Mouse (Mus musculus) left cerebral cortex, adult 11 months (tissue): ENCODE data around the gene Dedd.
"Not testable (repeated sequence)": the region's sequence is repeated elsewhere in the genome, so short reads cannot be mapped to it uniquely, and the experiment has no call there.

Source experiments
- DNase-seq: peaks from one replicate; pipeline ENCODE4 v3.0.0; 2022; ENCODE audit warnings: low spot score

Gene Dedd

DNA sequence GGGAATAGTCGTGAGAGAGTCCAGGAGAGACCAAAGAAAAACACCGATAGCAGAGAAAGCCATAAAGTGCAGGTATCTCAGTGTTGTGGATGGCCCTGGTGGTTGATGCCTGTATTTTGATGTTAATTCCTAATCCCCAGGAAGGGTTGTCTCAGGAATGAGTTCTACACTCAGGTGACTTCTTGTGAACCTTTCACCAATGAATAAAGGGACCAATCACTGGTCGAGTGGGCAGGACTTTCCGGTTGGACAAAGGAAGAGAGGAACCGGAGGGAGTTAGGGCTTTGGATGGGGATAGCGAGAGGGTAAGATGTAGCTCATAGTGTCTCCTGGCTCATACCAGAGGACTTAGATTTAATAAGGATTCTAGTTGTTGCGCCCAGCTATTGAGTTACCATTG lies 9.2 kb upstream of the Dedd start:
- no peak for DNase-seq

DNA sequence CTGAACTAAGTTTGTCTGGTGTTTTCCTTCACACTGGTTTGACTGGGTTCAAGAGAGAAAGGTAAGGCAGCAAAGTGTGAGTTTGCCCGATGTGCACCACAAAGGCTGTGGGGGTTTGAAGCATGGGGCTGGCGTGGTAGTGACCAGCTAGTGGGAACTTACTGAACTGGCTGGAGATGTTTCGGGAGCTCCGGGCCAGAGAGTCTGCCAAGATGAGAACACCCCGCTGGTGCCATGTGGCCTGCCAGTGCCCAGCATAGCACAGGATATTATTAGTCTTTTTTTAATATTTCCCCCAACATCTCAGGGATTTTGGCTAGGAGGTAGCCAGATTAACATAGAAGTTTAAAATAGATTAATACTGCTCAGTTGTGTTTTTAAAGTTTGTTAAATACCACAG lies 8.8 kb upstream of the Dedd start:
- DNase-seq, result no peak

DNA sequence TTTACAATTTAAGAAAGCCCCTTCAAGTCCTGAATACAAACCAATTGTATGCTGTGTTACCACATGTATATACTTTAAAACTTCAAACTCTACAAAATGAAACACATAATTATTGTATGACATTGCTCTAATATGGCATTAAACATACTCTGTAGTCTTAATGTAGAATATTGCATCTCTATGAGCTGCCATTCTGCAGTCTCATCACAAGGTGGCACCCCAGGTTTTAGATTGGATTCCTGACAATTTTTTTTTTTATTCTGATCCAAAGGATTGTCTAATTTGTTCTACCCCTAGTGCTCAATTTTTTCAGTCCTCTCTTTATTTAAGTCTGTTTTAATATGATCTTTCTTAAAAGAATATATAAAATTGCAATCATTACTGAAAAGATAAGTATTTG lies 7.5 kb upstream of the Dedd start:
- DNase-seq, result no peak

DNA sequence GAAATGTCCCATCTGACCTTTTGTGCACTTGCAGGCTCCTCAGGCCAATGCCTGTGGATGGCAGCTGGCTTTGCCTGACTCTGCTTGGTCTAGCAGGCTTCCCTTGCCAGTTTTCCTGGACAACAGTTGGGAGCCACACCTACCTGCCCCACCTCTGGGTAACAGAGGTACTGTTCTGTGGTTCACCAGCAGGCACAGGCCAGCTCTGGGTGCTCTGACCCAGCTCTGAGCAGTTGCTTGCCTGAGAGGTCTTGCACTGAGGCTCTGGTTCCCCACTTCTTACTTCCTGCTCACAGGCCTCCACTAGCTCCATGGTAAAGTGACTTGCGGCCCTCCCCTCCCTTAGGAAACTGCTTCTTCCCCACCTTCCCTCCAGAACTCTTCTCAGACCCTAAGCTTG lies 6.9 kb upstream of the Dedd start:
- no peak for DNase-seq

DNA sequence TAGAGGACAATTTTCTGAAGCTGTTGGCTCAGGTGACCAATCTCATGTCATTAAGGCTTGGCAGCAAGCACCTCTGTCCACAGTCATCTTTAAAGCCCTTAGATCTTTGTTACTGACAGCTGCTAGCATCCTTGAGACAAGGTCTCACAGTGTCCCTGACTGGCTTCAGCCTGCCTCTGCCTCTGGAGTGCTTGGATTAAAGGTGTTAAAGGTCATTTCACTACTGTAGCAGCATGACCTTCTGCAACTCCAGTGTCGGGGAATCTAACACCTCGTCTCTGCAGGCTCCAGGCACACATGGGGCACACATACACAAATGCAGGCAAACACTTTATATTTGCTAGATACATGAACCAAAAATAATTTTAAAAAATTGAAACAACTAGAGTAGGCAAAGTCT lies 3.4 kb upstream of the Dedd start:
- DNase-seq, result no peak

DNA sequence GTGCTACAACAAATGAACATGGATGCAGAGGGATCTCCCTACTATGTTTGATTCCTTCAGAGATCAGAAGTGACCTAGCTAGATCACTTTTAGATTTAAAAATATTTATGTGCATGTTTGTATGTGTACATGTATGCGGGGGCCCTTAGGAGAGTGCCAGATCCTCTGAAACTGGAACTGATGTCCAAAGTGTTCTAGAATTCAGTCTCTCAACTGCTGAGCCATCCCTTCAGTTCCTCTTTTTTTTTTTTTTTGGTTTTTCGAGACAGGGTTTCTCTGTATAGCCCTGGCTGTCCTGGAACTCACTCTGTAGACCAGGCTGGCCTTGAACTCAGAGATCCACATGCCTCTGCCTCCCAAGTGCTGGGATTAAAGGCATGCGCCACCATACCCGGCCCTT lies 2.4 kb upstream of the Dedd start:
- DNase-seq, result not testable (repeated sequence)

DNA sequence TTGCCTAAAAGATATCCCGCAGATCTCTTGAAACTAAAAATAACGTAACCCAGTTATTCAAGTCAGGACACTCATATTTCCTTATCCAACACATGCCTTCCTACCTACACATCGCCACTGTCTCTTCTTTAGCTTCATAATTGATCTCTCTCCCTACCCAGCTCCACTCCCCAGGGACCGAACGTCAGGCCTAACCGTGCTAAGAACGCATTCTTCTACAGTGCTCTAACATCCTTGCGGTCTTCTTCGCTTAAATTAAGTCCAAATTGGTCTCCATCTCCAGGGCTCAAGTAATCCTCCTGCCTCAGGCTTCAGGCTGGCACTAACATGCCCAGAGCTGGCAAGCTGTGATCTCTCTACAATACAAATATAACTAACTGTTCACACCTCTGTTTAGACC lies 701 bp upstream of the Dedd start:
- DNase-seq, result no peak

DNA sequence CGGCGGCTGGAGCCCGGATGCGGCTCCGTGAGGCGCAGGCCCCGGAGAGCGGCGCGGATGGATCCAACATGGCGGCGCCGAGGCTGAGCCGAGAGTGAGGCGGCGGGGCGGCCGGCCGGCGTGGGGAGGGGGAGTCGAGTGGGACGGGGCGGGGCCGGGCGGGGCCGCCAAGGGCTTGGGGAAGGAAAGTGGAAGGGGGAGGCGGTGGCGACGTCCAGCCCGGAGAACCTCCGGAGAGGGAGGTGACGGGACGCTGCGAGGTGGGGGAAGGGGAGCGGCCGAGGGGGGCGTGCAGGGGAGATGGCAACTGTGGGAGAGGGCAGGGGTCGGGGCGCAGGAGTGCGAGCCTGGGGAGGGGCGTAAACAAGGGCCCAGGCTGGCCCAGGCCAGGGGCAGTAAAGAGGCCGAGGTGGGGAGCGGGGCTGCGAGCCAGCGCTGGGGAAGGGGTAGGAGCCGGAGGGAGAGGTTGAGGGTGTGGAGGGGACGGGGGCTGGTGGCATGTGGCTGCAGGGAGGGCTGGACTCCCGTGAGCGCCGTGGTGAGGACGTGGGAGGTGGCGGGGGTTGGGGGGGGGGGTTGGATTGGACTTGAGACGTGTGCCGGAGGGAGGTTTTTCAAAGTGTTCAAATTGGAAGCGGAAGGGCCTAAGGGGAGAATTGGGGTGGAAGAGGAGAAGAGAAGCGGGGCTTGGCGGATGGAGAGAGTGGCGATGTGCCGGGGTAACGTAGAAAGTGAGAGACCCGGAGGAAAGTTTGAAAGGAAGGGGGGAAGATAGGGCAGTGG lies 679 bp downstream of the Dedd start:
- no peak for DNase-seq

DNA sequence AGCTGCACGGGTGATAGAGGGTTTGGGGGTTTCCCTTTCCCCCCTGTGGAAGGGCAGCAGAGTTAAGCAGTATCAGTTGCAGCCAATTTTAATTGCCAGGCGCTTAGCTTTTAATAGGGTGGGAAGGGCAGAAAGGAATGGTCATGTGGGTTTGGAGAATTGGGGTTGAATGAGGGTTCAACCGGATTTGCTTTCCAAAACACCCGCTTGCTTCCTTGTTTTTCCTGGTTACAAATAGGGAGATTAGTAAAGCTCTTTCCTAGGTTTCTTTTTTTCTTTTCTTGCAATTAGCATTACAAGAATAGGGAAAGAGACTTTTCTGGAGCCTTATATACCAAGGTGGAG lies 1.2 kb downstream of the Dedd start:
- DNase-seq, result no peak

DNA sequence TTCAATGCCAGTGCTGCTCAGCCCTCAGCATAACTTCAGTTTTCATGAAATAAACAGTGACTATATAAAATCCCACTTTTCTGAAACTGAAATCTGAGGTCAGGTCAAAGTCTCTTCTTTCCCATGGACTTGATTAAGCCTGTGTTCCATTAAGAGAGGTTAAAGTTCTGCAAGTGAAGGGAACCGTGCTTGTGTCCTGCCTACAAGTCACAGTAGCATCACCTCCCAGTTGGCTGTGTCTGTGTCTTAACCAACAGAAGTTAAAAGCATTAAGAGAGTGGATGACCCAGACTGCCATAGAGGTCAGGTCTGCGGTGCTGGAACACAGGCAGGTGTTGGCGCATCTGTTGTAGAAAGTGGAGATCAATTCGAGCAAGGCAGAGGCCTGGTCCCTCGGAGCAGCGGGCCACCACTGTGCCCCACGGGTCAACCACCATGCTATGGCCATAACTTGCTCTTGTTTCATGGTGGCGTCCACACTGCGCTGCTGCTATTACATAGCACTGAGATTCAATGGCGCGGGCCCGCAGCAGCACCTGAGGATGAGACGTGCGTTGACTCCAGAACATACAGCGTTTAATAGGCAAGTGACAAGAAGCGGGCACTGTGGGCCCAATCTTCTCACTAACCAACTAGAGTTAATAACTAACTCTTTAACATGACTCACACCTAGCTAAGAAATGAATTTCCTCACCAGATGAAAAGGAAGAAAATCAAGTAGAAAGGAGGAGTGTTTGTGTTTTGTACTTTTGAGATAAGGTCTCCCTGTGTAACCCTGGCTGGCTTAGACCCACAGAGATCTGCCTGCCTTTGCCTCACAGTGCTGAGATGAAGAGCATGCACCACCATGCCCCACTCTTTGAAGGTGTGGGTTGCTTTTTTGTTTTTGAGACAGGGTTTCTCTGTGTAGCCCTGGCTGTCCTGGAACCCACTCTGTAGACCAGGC lies 13.6 kb downstream of the Dedd start:
- DNase-seq, result no peak

DNA sequence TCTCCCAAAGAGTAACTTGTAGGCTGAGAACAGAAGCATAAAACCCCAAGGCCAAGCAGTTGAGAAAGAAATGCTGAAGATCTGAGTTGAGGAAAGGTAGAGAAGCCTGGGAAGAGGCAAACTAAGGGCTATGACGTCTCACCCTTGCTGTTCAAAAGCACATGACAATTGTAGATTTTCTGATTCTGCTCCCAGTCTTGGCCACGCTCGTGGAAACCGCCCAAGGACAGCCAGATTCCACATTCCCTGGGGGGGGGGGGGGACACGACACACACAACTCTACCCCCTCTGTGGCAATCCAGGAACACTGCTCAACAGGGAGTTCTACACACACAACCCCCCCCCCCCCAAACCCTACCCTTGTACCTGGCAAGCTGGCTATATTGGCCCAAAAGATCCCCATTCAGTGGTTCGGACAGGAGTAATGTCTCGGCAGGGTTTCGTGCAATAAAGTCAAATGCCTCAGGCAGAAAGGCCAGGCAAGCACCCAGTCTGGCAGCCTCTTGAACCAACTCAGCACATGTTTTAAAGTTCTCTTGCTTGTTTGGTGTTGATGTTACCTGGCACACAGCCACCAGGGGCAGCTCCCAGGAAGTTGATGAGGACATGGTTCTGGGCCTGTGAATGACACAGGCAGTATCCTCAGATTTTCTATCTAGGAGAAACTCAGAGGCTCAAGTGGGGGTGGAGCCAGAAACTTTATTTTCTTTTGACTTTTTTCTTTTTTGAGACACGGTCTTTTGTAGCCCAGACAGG lies 15.2 kb downstream of the Dedd start:
- DNase-seq, result no peak

DNA sequence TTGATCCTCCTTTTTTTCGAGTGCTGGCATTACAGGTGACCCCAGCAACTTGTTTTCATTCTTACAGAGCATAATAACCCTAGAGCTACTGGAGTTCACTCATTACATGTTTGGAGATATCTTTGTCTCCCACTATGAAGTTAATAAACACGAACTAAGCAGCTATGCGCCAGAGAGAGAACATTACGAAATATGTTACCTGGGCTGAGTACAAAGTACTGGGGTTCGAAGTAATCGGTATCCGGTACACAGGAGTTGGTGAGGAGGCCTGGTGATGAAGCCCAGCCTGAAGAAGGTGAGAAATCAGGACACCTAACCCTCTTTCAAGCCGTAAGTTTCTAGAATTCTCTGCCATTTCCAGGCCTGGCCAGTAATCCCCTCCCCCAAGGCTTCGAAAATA lies 15.8 kb downstream of the Dedd start:
- no peak for DNase-seq

DNA sequence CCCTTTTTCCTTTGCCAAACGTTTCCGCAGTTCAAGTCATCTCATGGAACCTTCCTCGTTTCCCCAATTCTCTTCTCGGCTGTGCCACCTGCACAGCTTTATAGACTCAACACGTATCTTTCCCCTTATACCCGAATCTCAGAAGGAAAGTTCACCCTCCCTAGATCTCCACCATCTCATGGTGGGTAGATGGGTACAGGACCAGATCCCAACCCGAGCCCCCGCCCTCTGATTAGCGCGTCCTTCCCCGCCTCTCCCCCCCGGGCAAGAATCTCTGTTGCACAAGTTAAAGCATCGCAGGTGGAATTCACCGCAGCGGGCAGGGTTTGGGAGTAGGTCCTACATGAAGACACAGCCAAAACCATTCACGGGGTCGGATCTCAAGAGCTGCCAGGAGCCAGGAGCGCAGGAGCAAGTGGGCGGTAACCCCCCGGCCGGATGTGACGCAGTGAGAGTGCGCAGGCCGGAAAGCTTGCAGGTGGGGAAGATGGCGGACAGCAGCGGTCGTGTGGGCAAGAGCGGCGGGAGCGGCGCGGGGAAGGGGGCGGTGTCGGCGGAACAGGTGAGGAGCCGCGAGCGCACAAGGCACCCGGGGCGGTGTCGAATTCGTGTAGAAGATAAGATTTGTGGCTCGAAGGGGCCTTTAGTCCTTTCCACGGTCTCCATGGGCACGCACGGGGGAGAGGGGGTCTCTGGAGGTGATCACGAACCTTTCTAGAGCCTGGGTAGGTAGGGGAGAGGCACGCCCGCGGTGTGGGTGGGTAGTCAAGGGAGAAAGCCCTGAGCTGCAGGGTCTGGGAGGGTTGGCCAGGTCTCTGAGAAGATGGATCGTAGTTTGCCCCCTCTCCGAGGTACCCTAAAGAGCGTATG lies 16.5 kb downstream of the Dedd start, which contains the start of the genes Nit1 and Pfdn2:
Gene Nit1, minus strand, starts transcription at position 422 of the 870 bp plus-strand sequence.
Gene Pfdn2, plus strand, starts transcription at position 446 of the 870 bp plus-strand sequence.
- peak; percentile 81 for DNase-seq

DNA sequence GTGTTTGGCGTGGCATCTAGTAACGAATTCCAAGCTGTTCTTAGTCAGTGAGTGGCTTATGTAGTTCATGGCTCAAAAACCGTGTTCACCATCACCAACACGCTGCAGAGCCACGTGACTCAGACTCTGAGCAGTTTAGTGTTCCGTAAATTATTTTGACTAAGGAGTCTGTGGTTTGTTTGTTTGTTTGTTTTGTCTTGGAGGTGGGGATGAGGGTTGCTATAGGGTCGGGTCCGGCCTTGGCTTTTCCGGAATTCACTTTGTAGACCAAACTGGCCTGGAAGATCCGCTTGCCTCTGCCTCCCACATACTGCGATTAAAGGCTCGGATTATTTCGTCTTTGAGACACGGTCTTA lies 17.1 kb downstream of the Dedd start:
- DNase-seq, result no peak

DNA sequence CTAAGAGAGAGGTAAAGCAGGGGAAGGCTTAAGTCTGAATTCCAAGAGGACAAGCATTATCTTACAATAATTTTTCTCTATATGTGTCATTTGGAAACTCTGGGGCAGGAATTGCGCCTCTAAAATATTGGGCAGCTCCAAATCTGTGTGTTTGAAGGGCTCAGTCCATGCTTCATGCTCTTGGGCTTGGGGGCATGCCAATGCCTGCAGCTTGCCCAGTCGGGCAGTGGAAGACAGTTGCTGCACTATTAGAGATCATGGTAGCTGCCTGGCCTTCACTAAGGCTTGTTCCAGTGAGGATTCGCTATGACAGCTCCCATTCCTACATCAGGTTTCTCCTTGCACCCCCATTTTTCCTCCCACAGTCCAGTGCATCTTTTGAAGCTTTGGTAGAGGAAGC lies 19.7 kb downstream of the Dedd start:
- DNase-seq, result no peak

DNA sequence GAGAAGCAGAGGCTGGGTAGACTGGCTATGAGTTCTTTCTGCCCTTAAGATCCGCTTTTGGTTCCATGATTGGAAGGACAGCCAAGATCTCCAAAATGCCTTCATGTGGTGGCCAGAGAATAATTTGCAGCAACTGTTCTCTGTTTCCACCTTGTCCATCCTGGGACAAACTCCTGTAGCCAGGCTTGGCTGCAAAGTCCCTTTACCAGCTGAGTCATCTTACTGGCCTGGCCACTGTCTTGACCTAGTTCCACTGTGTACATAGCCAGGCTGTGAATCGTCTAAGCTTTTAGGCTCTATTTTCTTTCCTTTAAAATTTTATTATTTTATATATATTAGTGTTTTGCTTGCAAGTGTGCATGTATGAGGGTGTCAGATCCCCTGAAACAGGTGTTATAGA lies 20.3 kb downstream of the Dedd start:
- no peak for DNase-seq

DNA sequence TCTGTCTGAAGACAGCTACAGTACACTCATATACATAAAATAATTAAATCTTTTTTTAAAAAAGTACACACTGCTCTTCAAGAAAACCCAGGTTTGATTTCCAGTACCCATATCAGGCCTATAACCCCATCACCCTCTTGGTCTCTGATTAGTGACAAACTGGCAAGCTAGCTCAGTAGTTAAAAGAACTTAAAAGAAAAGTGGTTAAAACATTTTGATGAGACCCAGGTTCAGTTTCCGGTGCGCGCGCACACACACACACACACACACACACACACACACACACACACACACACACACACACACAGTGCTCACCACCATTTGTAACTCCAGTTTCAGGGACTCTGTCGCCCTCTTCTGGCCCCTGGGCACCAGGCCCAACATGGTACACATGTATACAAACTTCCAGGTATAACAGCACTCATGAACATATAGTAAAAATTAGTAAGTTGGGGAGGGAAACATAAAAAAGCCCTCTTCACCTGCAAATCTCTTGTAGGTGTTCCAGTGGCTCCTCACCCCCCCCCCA lies 26.9 kb downstream of the Dedd start:
- no peak for DNase-seq

DNA sequence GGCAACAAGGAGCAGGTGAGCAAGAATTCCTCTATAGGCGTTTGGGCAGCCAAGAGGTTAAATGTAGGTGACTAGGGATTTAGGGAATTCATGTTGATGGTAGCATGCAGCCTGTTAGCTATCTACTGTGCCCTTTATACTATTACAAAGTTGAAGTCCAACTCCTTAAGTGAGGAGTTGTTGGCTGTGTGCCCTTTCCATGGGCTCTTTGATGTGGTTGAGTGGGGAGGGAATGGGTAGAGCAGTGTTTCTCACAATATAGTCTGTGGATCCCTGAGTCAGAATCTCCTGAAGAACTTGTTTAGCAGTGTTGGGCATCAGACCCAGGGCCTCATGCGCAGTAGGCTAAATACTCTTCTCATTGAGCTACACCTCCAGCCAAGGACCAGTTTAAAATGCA lies 27.9 kb downstream of the Dedd start:
- no peak for DNase-seq

DNA sequence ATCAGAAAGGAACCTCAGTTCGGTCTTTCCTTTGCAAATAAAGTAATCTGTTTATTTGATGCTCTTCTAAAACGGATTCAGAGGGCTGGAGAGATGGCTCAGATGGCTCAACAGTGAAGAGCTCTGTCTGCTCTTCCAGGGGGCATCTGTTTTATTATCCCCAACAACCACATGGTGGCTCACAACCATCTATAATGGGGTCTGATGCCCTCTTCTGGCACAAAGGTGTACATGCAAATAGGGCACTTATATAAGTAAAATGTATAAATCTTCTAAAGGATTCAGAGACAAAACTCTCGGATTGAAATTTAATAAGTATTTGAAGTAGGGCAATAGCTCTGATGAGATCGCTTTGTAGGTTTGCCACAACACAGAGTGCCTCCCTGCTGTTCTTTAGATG lies 29.5 kb downstream of the Dedd start:
- no peak for DNase-seq

DNA sequence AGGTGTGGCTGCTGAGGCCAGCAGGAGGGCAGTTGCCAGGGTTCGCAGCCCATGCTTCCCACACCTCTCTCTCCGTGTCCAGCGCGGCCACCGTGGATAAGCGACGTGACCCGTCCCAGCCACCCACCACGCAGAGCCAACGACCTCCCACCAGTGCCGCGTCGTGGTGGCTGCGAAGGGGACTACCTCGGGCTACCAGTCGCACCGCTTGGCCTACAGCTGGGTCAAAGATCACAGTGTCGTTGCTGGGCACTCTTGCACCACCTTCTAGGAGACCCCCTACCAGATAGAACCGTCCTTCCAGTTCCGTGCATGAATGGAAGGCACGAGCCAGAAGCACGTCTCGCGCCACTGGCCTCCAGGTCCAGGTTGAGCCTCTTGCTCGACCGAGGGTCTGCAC lies 31.3 kb downstream of the Dedd start:
- no peak for DNase-seq

DNA sequence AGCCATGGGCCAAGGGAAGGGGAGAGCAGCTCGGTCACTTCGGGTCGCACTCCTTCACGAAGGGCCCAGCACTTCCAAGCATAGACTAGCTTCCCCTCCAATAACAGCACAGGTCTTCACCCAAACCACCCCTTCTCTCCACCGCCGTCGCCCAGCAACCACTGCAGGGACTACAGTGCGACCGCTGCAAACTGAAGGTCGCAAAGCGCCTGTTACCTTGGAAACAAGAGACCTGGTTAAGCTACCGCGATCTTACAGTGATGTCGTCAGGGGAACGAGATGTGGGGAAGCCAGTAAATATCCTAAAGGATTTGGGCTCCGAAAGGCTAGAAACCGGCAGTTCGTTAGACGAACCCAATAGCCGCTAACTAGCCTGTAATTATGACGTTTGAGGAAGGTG lies 31.7 kb downstream of the Dedd start, which contains the start of gene Klhdc9:
Gene Klhdc9, minus strand, starts transcription at position 143 of the 400 bp plus-strand sequence.
- DNase-seq, result peak; percentile 89
